Mouse (Mus musculus) forebrain, embryonic 15.5 days (tissue): Measurements from ENCODE around the gene Kif5a. TPM values are rescaled to one million over a fixed set of nuclear protein-coding genes. Genes with fewer than 3 reads are reported as not detected.

Experiments
- ATAC-seq: fragments of 200-750 bp; cut with Nextera tagmentation; replicated peaks from 2 replicates; pipeline ENCODE4 v1.8.0; 2017; ENCODE audit warnings: mild to moderate bottlenecking, moderate TSS enrichment, moderate library complexity
- H3K27ac ChIP-seq: fragments of 300-500 bp; sonication (generic); replicated peaks from 2 replicates; pipeline ENCODE4 v1.5.1; 2015; ENCODE audit warnings: mild to moderate bottlenecking, inconsistent platforms
- H3K27me3 ChIP-seq: fragments of 300-500 bp; sonication (generic); 2 replicates; pipeline ENCODE4 v1.6.1; 2015; ENCODE audit warnings: inconsistent platforms
- H3K36me3 ChIP-seq: fragments of 300-500 bp; sonication (generic); 2 replicates; pipeline ENCODE4 v1.6.1; 2015; ENCODE audit warnings: mild to moderate bottlenecking, inconsistent platforms
- H3K4me1 ChIP-seq: fragments of 300-500 bp; sonication (generic); 2 replicates; pipeline ENCODE4 v1.6.1; 2015; ENCODE audit warnings: inconsistent platforms
- H3K4me2 ChIP-seq: fragments of 300-500 bp; sonication (generic); replicated peaks from 2 replicates; pipeline ENCODE4 v1.6.1; 2015; ENCODE audit warnings: mild to moderate bottlenecking, inconsistent platforms
- H3K4me3 ChIP-seq: fragments of 300-500 bp; sonication (generic); 2 replicates; pipeline ENCODE4 v1.5.1; 2015; ENCODE audit warnings: mild to moderate bottlenecking, inconsistent platforms
- H3K9ac ChIP-seq: fragments of 300-500 bp; sonication (generic); replicated peaks from 2 replicates; pipeline ENCODE4 v1.6.1; 2015; ENCODE audit warnings: mild to moderate bottlenecking, inconsistent platforms
- H3K9me3 ChIP-seq: fragments of 300-500 bp; sonication (generic); 2 replicates; pipeline ENCODE4 v1.6.1; 2016; ENCODE audit warnings: inconsistent platforms
- WGBS: fragments of 180-500 bp; shearing (Covaris S2); methylation state at CpG from one replicate; pipeline ENCODE4 v1.1.7; 2015; ENCODE audit warnings: mixed read lengths; 5-methylcytosine and 5-hydroxymethylcytosine counted together
- polyA plus RNA-seq: library from polyadenylated mRNA; unstranded; fragments of >200 nt; fragmentation: Nextera tagmentation; extraction: Ambion mirVana; gene quantifications from 2 replicates; pipeline ENCODE4 v1.2.1, GENCODE M21; 2015

The Kif5a gene
- polyA plus RNA-seq, 1 experiment from 2014 or later: 80.6 TPM

DNA sequence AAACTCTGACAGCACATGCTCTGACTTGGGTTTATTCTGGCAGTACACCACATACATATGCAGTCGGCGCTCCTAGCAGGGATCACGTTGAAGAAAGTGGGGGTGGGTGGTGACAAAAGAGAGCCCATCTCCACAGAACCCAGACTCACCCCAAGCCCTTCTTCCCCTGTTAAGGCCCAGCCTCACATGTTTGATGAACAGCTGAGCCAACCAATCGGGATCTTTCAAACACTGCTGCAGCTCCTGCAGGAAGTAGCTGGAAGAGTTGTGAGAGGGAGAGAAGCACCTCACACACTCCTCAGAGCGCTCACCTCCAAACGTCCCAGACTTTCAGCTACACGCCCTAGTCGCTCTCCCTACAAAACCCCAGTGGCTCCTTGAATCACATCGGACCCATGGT, 78.0 kb downstream of the Kif5a start:
- Histone ChIP-seq H3K4me2 (no peak overlapping the region), H3K27me3 (no peaks in the 10 kb centered on the region; the same call in 1 of the 2 replicates), H3K4me1 (peaks cover 39% of the 10 kb centered on the region), H3K4me3 (no peak overlapping the region), H3K9me3 (no peaks in the 10 kb centered on the region), H3K27ac (no peak overlapping the region), H3K36me3 (0 out of 2 replicates have a peak, but pooled peaks cover 2% of the 10 kb centered on the region), H3K9ac (no peak overlapping the region)
- ATAC-seq: no peak
- WGBS: 77% methylated on average over 9 of the region's 9 CpGs

GRCm38 (mm10) chr10:127183759-127184158, 79.4 kb downstream of the Kif5a start:
- Histone ChIP-seq H3K4me2 (peak overlapping the region; percentile 22), H3K36me3 (0 out of 2 replicates have a peak, but pooled peaks cover 2% of the 10 kb centered on the region), H3K9ac (no peak overlapping the region), H3K27me3 (peaks cover 13% of the 10 kb centered on the region), H3K4me1 (peaks cover 30% of the 10 kb centered on the region), H3K27ac (no peak overlapping the region), H3K4me3 (peak overlapping the region; percentile 15), H3K9me3 (no peaks in the 10 kb centered on the region)
- no peak for ATAC-seq
- 19% methylated on average over 20 of the region's 20 CpGs for WGBS

- Histone ChIP-seq H3K36me3 (0 out of 2 replicates have a peak, but pooled peaks cover 2% of the 10 kb centered on the region), H3K27me3 (peaks cover 24% of the 10 kb centered on the region), H3K4me2 (no peak overlapping the region), H3K4me1 (peaks cover 33% of the 10 kb centered on the region), H3K9ac (no peak overlapping the region), H3K9me3 (no peaks in the 10 kb centered on the region), H3K4me3 (no peak overlapping the region), H3K27ac (no peak overlapping the region)
- no peak for ATAC-seq
- 83% methylated on average over 4 of the region's 4 CpGs for WGBS
Measured at GRCm38 (mm10) chr10:127182624-127183023, 80.5 kb downstream of the Kif5a start.

DNA sequence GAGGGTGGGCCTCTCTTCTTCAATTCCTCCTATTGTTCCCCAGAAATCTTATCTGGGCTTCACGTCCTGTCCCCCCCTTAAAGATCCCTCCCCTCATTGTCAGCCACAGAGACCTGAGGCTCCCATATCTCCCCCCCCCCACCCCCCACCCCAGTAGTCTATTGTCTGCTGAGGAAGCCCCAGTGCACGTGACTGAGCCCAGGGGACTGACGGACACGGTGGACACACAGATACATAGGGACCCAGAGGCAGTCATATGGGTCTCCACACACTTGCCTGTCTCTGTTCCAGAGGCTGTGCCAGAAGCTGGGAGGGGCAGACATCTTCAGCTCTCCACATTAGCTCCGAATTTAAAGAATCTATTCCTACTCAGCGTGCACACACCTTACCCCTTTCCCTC, 81.6 kb downstream of the Kif5a start:
- WGBS: 70% methylated on average over 6 of the region's 6 CpGs

GRCm38 (mm10) chr10:127180695-127181047, 82.5 kb downstream of the Kif5a start:
- WGBS: 16% methylated on average over 3 of the region's 3 CpGs
- peak overlapping the region; percentile 31; the same call in 1 of the 2 replicates for H3K4me2 ChIP-seq
- H3K27ac ChIP-seq: no peak overlapping the region
- no peak overlapping the region for H3K4me3 ChIP-seq
- no peak overlapping the region for H3K9ac ChIP-seq
- no peak for ATAC-seq
- no peaks in the 10 kb centered on the region for H3K9me3 ChIP-seq
- 0 out of 2 replicates have a peak, but pooled peaks cover 2% of the 10 kb centered on the region for H3K36me3 ChIP-seq
- H3K4me1 ChIP-seq: peaks cover 28% of the 10 kb centered on the region
- H3K27me3 ChIP-seq: peaks cover 38% of the 10 kb centered on the region

More for the DNA sequence above, 81.6 kb downstream of the Kif5a start:
- 0 out of 2 replicates have a peak, but pooled peaks cover 2% of the 10 kb centered on the region for H3K36me3 ChIP-seq
- ATAC-seq: no peak
- H3K4me3 ChIP-seq: no peak overlapping the region
- no peaks in the 10 kb centered on the region for H3K9me3 ChIP-seq
- peaks cover 31% of the 10 kb centered on the region for H3K27me3 ChIP-seq
- no peak overlapping the region for H3K4me2 ChIP-seq
- no peak overlapping the region for H3K27ac ChIP-seq
- peaks cover 28% of the 10 kb centered on the region for H3K4me1 ChIP-seq
- H3K9ac ChIP-seq: no peak overlapping the region

- WGBS: 2% methylated on average over 34 of the region's 34 CpGs
- H3K4me3 ChIP-seq: peak within 1 kb of the TSS; percentile 7
Measured at GRCm38 (mm10) chr10:127179871-127180694, 83.1 kb downstream of the Kif5a start, which contains the start of gene Slc26a10. Gene Slc26a10 (minus strand): TSS chr10:127180645.

GRCm38 (mm10) chr10:127178286-127179027, 84.7 kb downstream of the Kif5a start:
- peaks cover 23% of the 10 kb centered on the region for H3K4me1 ChIP-seq
- 4% methylated on average over 41 of the region's 41 CpGs for WGBS
- H3K4me2 ChIP-seq: peak overlapping the region; percentile 41
- H3K27ac ChIP-seq: no peak overlapping the region
- peak overlapping the region; percentile 27 for H3K4me3 ChIP-seq
- 0 out of 2 replicates have a peak, but pooled peaks cover 2% of the 10 kb centered on the region for H3K36me3 ChIP-seq
- no peak overlapping the region for H3K9ac ChIP-seq
- no peak for ATAC-seq
- peaks cover 42% of the 10 kb centered on the region for H3K27me3 ChIP-seq
- no peaks in the 10 kb centered on the region for H3K9me3 ChIP-seq

More at GRCm38 (mm10) chr10:127179871-127180694, 83.1 kb downstream of the Kif5a start, which contains the start of gene Slc26a10:
- no peak within 1 kb of the TSS for H3K27ac ChIP-seq
- no peak within 1 kb of the TSS for H3K9ac ChIP-seq
- ATAC-seq: peak; percentile 43; the same call in 1 of the 2 replicates
- H3K4me1 ChIP-seq: peaks cover 28% of the 10 kb centered on the region
- H3K4me2 ChIP-seq: peak within 1 kb of the TSS; percentile 31
- 0 out of 2 replicates have a peak, but pooled peaks cover 2% of the 10 kb centered on the region for H3K36me3 ChIP-seq
- H3K27me3 ChIP-seq: peaks cover 38% of the 10 kb centered on the region
- no peaks in the 10 kb centered on the region for H3K9me3 ChIP-seq

DNA sequence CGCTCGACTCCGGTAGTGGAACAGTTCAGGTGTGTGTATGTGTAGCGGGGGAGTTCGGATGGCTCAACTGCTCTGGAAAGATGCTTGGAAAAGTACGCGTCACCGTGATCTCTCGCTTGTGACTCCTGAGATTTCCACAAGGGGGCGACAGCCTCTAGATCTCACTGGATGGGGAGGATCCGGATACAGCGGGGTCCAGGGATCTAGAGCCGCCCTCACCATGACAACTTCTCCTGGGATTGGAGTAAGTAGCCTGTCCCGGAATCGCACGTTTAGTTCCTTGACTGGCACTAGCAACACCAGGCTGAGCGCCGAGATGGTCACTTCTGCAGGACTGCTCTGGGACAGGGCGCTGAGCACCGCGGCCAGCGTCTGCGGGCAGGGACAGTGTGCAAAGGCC, 85.4 kb downstream of the Kif5a start:
- Histone ChIP-seq H3K9ac (no peak overlapping the region), H3K27me3 (peaks cover 44% of the 10 kb centered on the region)
- 1% methylated on average over 23 of the region's 23 CpGs for WGBS

GRCm38 (mm10) chr10:127177235-127177634, 85.9 kb downstream of the Kif5a start:
- no peak overlapping the region for H3K4me3 ChIP-seq
- peaks cover 23% of the 10 kb centered on the region for H3K4me1 ChIP-seq
- H3K9ac ChIP-seq: no peak overlapping the region
- no peaks in the 10 kb centered on the region for H3K36me3 ChIP-seq
- WGBS: 17% methylated on average over 9 of the region's 9 CpGs
- peaks cover 44% of the 10 kb centered on the region for H3K27me3 ChIP-seq
- no peaks in the 10 kb centered on the region for H3K9me3 ChIP-seq
- no peak overlapping the region for H3K27ac ChIP-seq
- ATAC-seq: no peak
- peak overlapping the region; percentile 24; the same call in 1 of the 2 replicates for H3K4me2 ChIP-seq

More for the DNA sequence above, 85.4 kb downstream of the Kif5a start:
- peak; percentile 54 for ATAC-seq
- H3K4me2 ChIP-seq: peak overlapping the region; percentile 41
- H3K9me3 ChIP-seq: no peaks in the 10 kb centered on the region
- no peak overlapping the region for H3K27ac ChIP-seq
- H3K36me3 ChIP-seq: 0 out of 2 replicates have a peak, but pooled peaks cover 2% of the 10 kb centered on the region
- H3K4me1 ChIP-seq: peaks cover 23% of the 10 kb centered on the region
- H3K4me3 ChIP-seq: peak overlapping the region; percentile 27

DNA sequence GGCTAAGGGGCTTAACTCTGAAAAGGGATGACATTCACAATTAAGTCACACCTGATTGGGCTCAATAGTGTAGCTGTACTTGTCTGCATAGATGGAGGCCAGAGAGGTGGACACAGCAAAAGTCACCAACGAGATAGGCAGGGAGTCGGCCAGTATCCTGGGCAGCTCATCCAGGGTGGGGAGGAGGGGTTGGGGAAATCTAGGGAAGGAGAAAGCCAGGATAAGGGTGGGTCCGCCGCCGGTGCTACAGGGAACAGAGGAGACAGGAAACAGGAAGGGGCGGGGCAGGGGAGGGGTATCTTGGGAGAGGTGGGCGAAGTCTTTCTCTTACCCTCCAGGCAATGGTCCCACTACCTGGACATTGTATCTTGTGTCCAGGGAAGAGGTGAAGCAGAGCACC, 86.4 kb downstream of the Kif5a start:
- Histone ChIP-seq H3K4me2 (no peak overlapping the region), H3K27ac (no peak overlapping the region), H3K4me1 (peaks cover 23% of the 10 kb centered on the region), H3K9me3 (no peaks in the 10 kb centered on the region), H3K27me3 (peaks cover 45% of the 10 kb centered on the region), H3K9ac (no peak overlapping the region), H3K36me3 (no peaks in the 10 kb centered on the region), H3K4me3 (no peak overlapping the region)
- 8% methylated on average over 7 of the region's 7 CpGs for WGBS
- ATAC-seq: no peak

DNA sequence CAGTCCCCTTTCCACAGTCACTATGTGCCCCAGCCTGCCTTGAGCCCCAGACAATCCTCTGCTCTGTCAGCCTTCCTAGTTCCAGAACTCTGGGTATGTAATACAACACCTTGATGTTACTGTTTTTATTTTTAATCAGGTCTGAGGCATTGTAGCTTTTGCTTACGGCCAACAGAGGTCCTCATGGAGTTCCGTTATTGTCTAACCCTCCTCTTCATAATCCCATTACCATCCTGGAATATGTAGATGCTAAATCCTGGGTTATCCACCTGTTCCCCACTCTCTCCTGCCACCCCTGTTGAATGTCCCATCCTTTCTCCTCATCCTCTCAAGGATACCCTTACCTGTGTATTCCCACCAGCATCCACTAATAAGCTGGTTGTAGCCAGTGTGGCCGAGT, 86.9 kb downstream of the Kif5a start:
- ATAC-seq: no peak
- Histone ChIP-seq H3K27me3 (peaks cover 51% of the 10 kb centered on the region), H3K27ac (no peak overlapping the region), H3K4me1 (peaks cover 23% of the 10 kb centered on the region), H3K36me3 (no peaks in the 10 kb centered on the region), H3K4me2 (no peak overlapping the region), H3K9ac (no peak overlapping the region), H3K9me3 (no peaks in the 10 kb centered on the region), H3K4me3 (no peak overlapping the region)
- 29% methylated on average over 3 of the region's 3 CpGs for WGBS
